Mouse (Mus musculus): ENCODE results near the gene Snap91.

DNA sequence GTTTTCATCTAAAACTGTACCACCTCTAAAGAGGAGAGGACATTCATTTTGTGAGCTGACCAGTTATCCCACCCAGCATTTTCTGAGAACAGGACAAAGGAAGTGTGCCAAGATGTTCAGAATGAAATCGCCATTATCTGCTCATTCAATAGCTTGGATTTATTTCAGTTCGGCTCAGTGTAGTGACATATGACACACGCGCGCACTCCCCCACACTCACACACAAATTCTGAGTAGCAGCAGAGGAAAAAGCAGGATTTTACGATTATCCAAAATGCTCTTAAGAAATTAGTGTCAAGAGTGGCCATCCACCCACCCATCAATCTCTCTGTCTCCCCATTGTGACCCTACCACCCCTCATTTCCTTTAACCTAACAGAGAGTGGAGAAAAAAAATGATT, 1.7 kb downstream of the Snap91 start:
- no peak for TF ChIP-seq CTCF (IDR thresholded peaks at IDR 0.05; ENCODE audit: low read depth, low read length)
- no peak for TF ChIP-seq POLR2A (IDR thresholded peaks at IDR 0.05; ENCODE audit: extremely low read depth, insufficient read depth, low read length)
